Mouse (Mus musculus) kidney, embryonic 15.5 days (tissue): ENCODE measurements at regions not wholly inside any gene's neighbourhood (a gene's known extent, or its start where the extent isn't known, plus 50 kb on each side); places are given as distances from the start of the nearest gene placed in this dataset.
"Not testable (repeated sequence)": the region's sequence is repeated elsewhere in the genome, so short reads cannot be mapped to it uniquely, and the experiment has no call there.

ENCODE experiments used
- ATAC-seq: fragments of 200-750 bp; cut with Nextera tagmentation; replicated peaks from 2 replicates; pipeline ENCODE4 v1.8.0; 2017; ENCODE audit warnings: moderate TSS enrichment; ENCODE audit not compliant: low FRiP score
- H3K27ac ChIP-seq: fragments of 300-500 bp; sonication (generic); 2 replicates; pipeline ENCODE4 v1.5.1; 2015; ENCODE audit warnings: mild to moderate bottlenecking, inconsistent platforms
- H3K27me3 ChIP-seq: fragments of 300-500 bp; sonication (generic); 2 replicates; pipeline ENCODE4 v1.6.1; 2015; ENCODE audit warnings: inconsistent platforms
- H3K36me3 ChIP-seq: fragments of 300-500 bp; sonication (generic); 2 replicates; pipeline ENCODE4 v1.6.1; 2015; ENCODE audit warnings: inconsistent platforms
- H3K4me1 ChIP-seq: fragments of 300-500 bp; sonication (generic); 2 replicates; pipeline ENCODE4 v1.6.1; 2015; ENCODE audit warnings: inconsistent platforms
- H3K4me2 ChIP-seq: fragments of 300-500 bp; sonication (generic); 2 replicates; pipeline ENCODE4 v1.6.1; 2015; ENCODE audit warnings: moderate library complexity, mild to moderate bottlenecking, inconsistent platforms
- H3K4me3 ChIP-seq: fragments of 300-500 bp; sonication (generic); replicated peaks from 2 replicates; pipeline ENCODE4 v1.5.1; 2015; ENCODE audit warnings: mild to moderate bottlenecking, inconsistent platforms
- H3K9ac ChIP-seq: fragments of 300-500 bp; sonication (generic); 2 replicates; pipeline ENCODE4 v1.6.1; 2015; ENCODE audit warnings: mild to moderate bottlenecking, inconsistent platforms
- H3K9me3 ChIP-seq: fragments of 300-500 bp; sonication (generic); replicated peaks from 2 replicates; pipeline ENCODE4 v1.6.1; 2016; ENCODE audit warnings: inconsistent platforms
- WGBS: fragments of 180-500 bp; shearing (Covaris S2); methylation state at CpG from one replicate; pipeline ENCODE4 v1.1.7; 2015; ENCODE audit warnings: mixed read lengths; 5-methylcytosine and 5-hydroxymethylcytosine counted together

DNA sequence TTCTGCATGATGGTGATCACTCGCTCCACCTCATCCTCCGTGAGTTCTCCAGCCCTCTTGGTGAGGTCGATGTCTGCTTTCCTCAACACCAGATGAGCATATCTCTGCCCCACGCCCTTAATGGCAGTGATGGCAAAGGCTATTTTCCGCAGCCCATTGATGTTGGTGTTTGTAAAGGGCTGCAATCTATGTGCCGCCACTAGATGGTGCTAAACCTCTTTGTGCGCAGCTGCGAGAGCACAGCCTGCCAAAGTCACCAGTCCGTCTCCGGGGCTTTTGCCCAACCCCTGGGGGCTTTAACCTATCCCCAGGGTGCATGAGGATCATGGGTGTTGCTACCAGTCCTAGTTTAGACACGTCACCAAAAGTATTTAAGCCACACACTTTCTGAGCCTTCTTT, 140.9 kb upstream of the Cts3 start:
- not testable (repeated sequence) for H3K4me2 ChIP-seq, H3K27me3 ChIP-seq, H3K4me3 ChIP-seq, H3K9ac ChIP-seq, ATAC-seq, H3K27ac ChIP-seq, H3K9me3 ChIP-seq, H3K4me1 ChIP-seq, H3K36me3 ChIP-seq
- WGBS = 14% methylated on average over 11 of the region's 11 CpGs

GRCm38 (mm10) chr13:61665729-61666128, 95.8 kb upstream of the Cts3 start:
- H3K4me3 ChIP-seq = peak overlapping the region; percentile 30
- H3K4me2 ChIP-seq = peak overlapping the region; percentile 56
- ATAC-seq = no peak
- H3K27ac ChIP-seq = no peak overlapping the region
- H3K4me1 ChIP-seq = no peaks in the 10 kb centered on the region
- H3K9ac ChIP-seq = no peak overlapping the region
- no peaks in the 10 kb centered on the region for H3K9me3 ChIP-seq
- WGBS = 11% methylated on average over 46 of the region's 46 CpGs
- no peaks in the 10 kb centered on the region for H3K27me3 ChIP-seq
- H3K36me3 ChIP-seq = no peaks in the 10 kb centered on the region
